Mouse (Mus musculus) bone marrow macrophage, adult 2 months (primary cell): ENCODE results near the gene Grap. TPM values are rescaled to one million over a fixed set of nuclear protein-coding genes. Genes with fewer than 3 reads are reported as not detected.
"Not testable (repeated sequence)": the region's sequence is repeated elsewhere in the genome, so short reads cannot be mapped to it uniquely, and the experiment has no call there.

ENCODE experiments used
- H3K27ac ChIP-seq: 2 replicates; pipeline ENCODE4 v1.5.1; 2012; ENCODE audit warnings: low read depth, low read length; ENCODE audit not compliant: insufficient read depth
- H3K4me1 ChIP-seq: 2 replicates; pipeline ENCODE4 v1.6.1; 2012; ENCODE audit warnings: low read length; ENCODE audit not compliant: control insufficient read depth, insufficient read depth
- H3K4me3 ChIP-seq: 2 replicates; pipeline ENCODE4 v1.5.1; 2012; ENCODE audit warnings: mild to moderate bottlenecking, low read length, moderate library complexity; ENCODE audit not compliant: insufficient read depth
- CTCF ChIP-seq: IDR thresholded peaks from 2 replicates; pipeline ENCODE4 v1.5.1; 2012; ENCODE audit warnings: low read depth, mild to moderate bottlenecking, low read length, moderate library complexity
- POLR2A ChIP-seq: IDR thresholded peaks from 2 replicates; pipeline ENCODE4 v1.6.1; 2012; ENCODE audit warnings: mild to moderate bottlenecking, low read depth, low read length, borderline replicate concordance
- polyA plus RNA-seq: library from polyadenylated mRNA; stranded (reverse); fragments of >200 nt; gene quantifications from 2 replicates; pipeline ENCODE4 v1.2.4, GENCODE M21; 2012; ENCODE audit not compliant: missing spikeins, insufficient read depth, insufficient read length

Grap gene
- polyA plus RNA-seq, 1 experiment = 3.1 TPM

- H3K4me3 ChIP-seq = no peak overlapping the region
- TF ChIP-seq CTCF (no peak), POLR2A (no peak)
- no peak overlapping the region for H3K27ac ChIP-seq
- peaks cover 34% of the 10 kb centered on the region for H3K4me1 ChIP-seq
Measured at GRCm38 (mm10) chr11:61639601-61640177, 13.4 kb upstream of the Grap start.

- peaks cover 38% of the 10 kb centered on the region for H3K4me1 ChIP-seq
- H3K27ac ChIP-seq, H3K4me3 ChIP-seq: not testable (repeated sequence)
Measured at GRCm38 (mm10) chr11:61640585-61640984, 12.5 kb upstream of the Grap start.

- H3K27ac ChIP-seq = no peak overlapping the region
- H3K4me3 ChIP-seq = no peak overlapping the region
- peaks cover 40% of the 10 kb centered on the region for H3K4me1 ChIP-seq
- TF ChIP-seq POLR2A (no peak), CTCF (no peak)
Measured at GRCm38 (mm10) chr11:61642106-61642505, 11.0 kb upstream of the Grap start.

GRCm38 (mm10) chr11:61643184-61643961 lies 9.7 kb upstream of the Grap start:
- Histone ChIP-seq H3K4me3 (no peak overlapping the region), H3K4me1 (peaks cover 52% of the 10 kb centered on the region), H3K27ac (no peak overlapping the region)
- TF ChIP-seq CTCF (no peak), POLR2A (no peak)

- Histone ChIP-seq H3K27ac (no peak overlapping the region), H3K4me3 (no peak overlapping the region), H3K4me1 (peaks cover 56% of the 10 kb centered on the region)
- no peak for TF ChIP-seq POLR2A
- TF ChIP-seq CTCF = no peak
Measured at GRCm38 (mm10) chr11:61644576-61645326, 8.3 kb upstream of the Grap start.

GRCm38 (mm10) chr11:61645357-61645857 lies 7.7 kb upstream of the Grap start:
- Histone ChIP-seq H3K4me1 (peaks cover 56% of the 10 kb centered on the region), H3K27ac (no peak overlapping the region), H3K4me3 (no peak overlapping the region)
- TF ChIP-seq POLR2A (no peak), CTCF (no peak)

GRCm38 (mm10) chr11:61646499-61647039 lies 6.5 kb upstream of the Grap start:
- no peak for TF ChIP-seq CTCF
- TF ChIP-seq POLR2A = no peak
- Histone ChIP-seq H3K4me3 (no peak overlapping the region), H3K4me1 (peaks cover 49% of the 10 kb centered on the region), H3K27ac (no peak overlapping the region)

GRCm38 (mm10) chr11:61647110-61647910 lies 5.8 kb upstream of the Grap start:
- Histone ChIP-seq H3K4me3 (no peak overlapping the region), H3K4me1 (peaks cover 46% of the 10 kb centered on the region), H3K27ac (no peak overlapping the region)
- TF ChIP-seq CTCF (no peak), POLR2A (no peak)
